Mouse (Mus musculus): ENCODE results near the gene Lingo1. TPM values are rescaled to one million over a fixed set of nuclear protein-coding genes. Genes with fewer than 3 reads are reported as not detected.

Gene Lingo1
- polyA plus RNA-seq, 2 experiments, result 5.4 to 21.0 TPM

- H3K36me3 ChIP-seq (ENCODE audit: control insufficient read depth, insufficient read depth, low read length), result no peaks in the 10 kb centered on the region
- 28% methylated on average over 42 of the region's 42 CpGs for WGBS
- ATAC-seq (ENCODE audit: low FRiP score, low read depth) (no peak), DNase-seq (ENCODE audit: low spot score) (no peak)
- no peak overlapping the region for H3K9ac ChIP-seq (ENCODE audit: low read depth, low read length, severe bottlenecking)
- H3K9me3 ChIP-seq (ENCODE audit: control insufficient read depth, low read length), result no peaks in the 10 kb centered on the region
- H3K4me3 ChIP-seq (replicated peaks; ENCODE audit: low read length), result no peak overlapping the region
- no peak overlapping the region for H3K27ac ChIP-seq (replicated peaks; ENCODE audit: low read depth, low read length)
- H3K4me1 ChIP-seq (ENCODE audit: control insufficient read depth, insufficient read depth, low read length), result peaks cover 8% of the 10 kb centered on the region
- no peak overlapping the region for H3K4me2 ChIP-seq (replicated peaks; ENCODE audit: low read depth, low read length, severe bottlenecking)
- H3K27me3 ChIP-seq (ENCODE audit: control insufficient read depth, insufficient read depth, low read length), result peaks cover 30% of the 10 kb centered on the region
- no peak for TF ChIP-seq POLR2A (IDR thresholded peaks at IDR 0.05; ENCODE audit: borderline replicate concordance, extremely low read depth, insufficient read depth, insufficient read length)
Observed at GRCm38 (mm10) chr9:56620512-56621371, 175.5 kb downstream of the Lingo1 start.

GRCm38 (mm10) chr9:56619715-56620114 lies 176.6 kb downstream of the Lingo1 start:
- H3K27me3 ChIP-seq (ENCODE audit: control insufficient read depth, insufficient read depth, low read length), result peaks cover 30% of the 10 kb centered on the region

GRCm38 (mm10) chr9:56618660-56619059 lies 177.6 kb downstream of the Lingo1 start:
- 88% methylated on average over 4 of the region's 4 CpGs for WGBS
- peaks cover 30% of the 10 kb centered on the region for H3K27me3 ChIP-seq (ENCODE audit: control insufficient read depth, insufficient read depth, low read length)
- ATAC-seq (ENCODE audit: low FRiP score, low read depth) (no peak), DNase-seq (ENCODE audit: low spot score) (no peak)
- no peaks in the 10 kb centered on the region for H3K36me3 ChIP-seq (ENCODE audit: control insufficient read depth, insufficient read depth, low read length)
- H3K4me1 ChIP-seq (ENCODE audit: control insufficient read depth, insufficient read depth, low read length), result no peaks in the 10 kb centered on the region
- no peak overlapping the region for H3K4me3 ChIP-seq (replicated peaks; ENCODE audit: low read length)
- H3K4me2 ChIP-seq (replicated peaks; ENCODE audit: low read depth, low read length, severe bottlenecking), result no peak overlapping the region
- H3K9ac ChIP-seq (ENCODE audit: low read depth, low read length, severe bottlenecking), result no peak overlapping the region
- no peak overlapping the region for H3K27ac ChIP-seq (replicated peaks; ENCODE audit: low read depth, low read length)
- no peaks in the 10 kb centered on the region for H3K9me3 ChIP-seq (ENCODE audit: control insufficient read depth, low read length)
- TF ChIP-seq POLR2A (IDR thresholded peaks at IDR 0.05; ENCODE audit: borderline replicate concordance, extremely low read depth, insufficient read depth, insufficient read length), result no peak

More at GRCm38 (mm10) chr9:56619715-56620114, 176.6 kb downstream of the Lingo1 start:
- ATAC-seq (ENCODE audit: low FRiP score, low read depth) (no peak), DNase-seq (ENCODE audit: low spot score) (no peak)
- no peaks in the 10 kb centered on the region for H3K36me3 ChIP-seq (ENCODE audit: control insufficient read depth, insufficient read depth, low read length)
- no peak overlapping the region for H3K9ac ChIP-seq (ENCODE audit: low read depth, low read length, severe bottlenecking)
- WGBS, result 83% methylated on average over 23 of the region's 23 CpGs
- H3K9me3 ChIP-seq (ENCODE audit: control insufficient read depth, low read length), result no peaks in the 10 kb centered on the region
- no peak overlapping the region for H3K4me3 ChIP-seq (replicated peaks; ENCODE audit: low read length)
- H3K27ac ChIP-seq (replicated peaks; ENCODE audit: low read depth, low read length), result no peak overlapping the region
- TF ChIP-seq POLR2A (IDR thresholded peaks at IDR 0.05; ENCODE audit: borderline replicate concordance, extremely low read depth, insufficient read depth, insufficient read length), result no peak
- H3K4me2 ChIP-seq (replicated peaks; ENCODE audit: low read depth, low read length, severe bottlenecking), result no peak overlapping the region
- H3K4me1 ChIP-seq (ENCODE audit: control insufficient read depth, insufficient read depth, low read length), result no peaks in the 10 kb centered on the region

GRCm38 (mm10) chr9:56616061-56616460 lies 180.2 kb downstream of the Lingo1 start:
- ATAC-seq (ENCODE audit: low FRiP score, low read depth) (no peak), DNase-seq (ENCODE audit: low spot score) (no peak)
- Histone ChIP-seq H3K9ac (ENCODE audit: low read depth, low read length, severe bottlenecking) (no peak overlapping the region), H3K36me3 (ENCODE audit: control insufficient read depth, insufficient read depth, low read length) (no peaks in the 10 kb centered on the region), H3K4me3 (replicated peaks; ENCODE audit: low read length) (no peak overlapping the region), H3K9me3 (ENCODE audit: control insufficient read depth, low read length) (no peaks in the 10 kb centered on the region), H3K27me3 (ENCODE audit: control insufficient read depth, insufficient read depth, low read length) (peaks cover 18% of the 10 kb centered on the region), H3K4me2 (replicated peaks; ENCODE audit: low read depth, low read length, severe bottlenecking) (no peak overlapping the region), H3K27ac (replicated peaks; ENCODE audit: low read depth, low read length) (no peak overlapping the region), H3K4me1 (ENCODE audit: control insufficient read depth, insufficient read depth, low read length) (peaks cover 9% of the 10 kb centered on the region; the same call in 1 of the 2 replicates)
- 81% methylated on average over 3 of the region's 3 CpGs for WGBS
- no peak for TF ChIP-seq POLR2A (IDR thresholded peaks at IDR 0.05; ENCODE audit: borderline replicate concordance, extremely low read depth, insufficient read depth, insufficient read length)

- no peak for TF ChIP-seq POLR2A (IDR thresholded peaks at IDR 0.05; ENCODE audit: borderline replicate concordance, extremely low read depth, insufficient read depth, insufficient read length)
- Histone ChIP-seq H3K36me3 (ENCODE audit: control insufficient read depth, insufficient read depth, low read length) (no peaks in the 10 kb centered on the region), H3K27ac (replicated peaks; ENCODE audit: low read depth, low read length) (no peak overlapping the region), H3K27me3 (ENCODE audit: control insufficient read depth, insufficient read depth, low read length) (peaks cover 10% of the 10 kb centered on the region; the same call in 1 of the 2 replicates), H3K4me2 (replicated peaks; ENCODE audit: low read depth, low read length, severe bottlenecking) (no peak overlapping the region), H3K9ac (ENCODE audit: low read depth, low read length, severe bottlenecking) (no peak overlapping the region), H3K4me3 (replicated peaks; ENCODE audit: low read length) (no peak overlapping the region), H3K4me1 (ENCODE audit: control insufficient read depth, insufficient read depth, low read length) (peaks cover 19% of the 10 kb centered on the region; the same call in 1 of the 2 replicates), H3K9me3 (ENCODE audit: control insufficient read depth, low read length) (no peaks in the 10 kb centered on the region)
- WGBS, result 14% methylated on average over 12 of the region's 12 CpGs
- DNase-seq (ENCODE audit: low spot score) (no peak), ATAC-seq (ENCODE audit: low FRiP score, low read depth) (no peak)
Observed at GRCm38 (mm10) chr9:56612798-56613183, 183.5 kb downstream of the Lingo1 start.
